Mouse (Mus musculus) cerebellum, adult 2 months (tissue): ENCODE measurements around the gene Wdr95. TPM values are rescaled to one million over a fixed set of nuclear protein-coding genes. Genes with fewer than 3 reads are reported as not detected.

Experiments used
- DNase-seq, 2 experiments: peaks; one replicate each; pipeline ENCODE4 v3.0.0; 2021
- H3K27ac ChIP-seq: fragments of 200-500 bp; 2 replicates; pipeline ENCODE4 v1.5.1; 2012; ENCODE audit warnings: low read length, control low read depth, inconsistent platforms; ENCODE audit not compliant: insufficient read depth
- H3K27me3 ChIP-seq: fragments of 200-500 bp; 2 replicates; pipeline ENCODE4 v1.6.1; 2012; ENCODE audit warnings: inconsistent platforms, mild to moderate bottlenecking, low read length, moderate library complexity; ENCODE audit not compliant: control insufficient read depth, insufficient read depth
- H3K4me1 ChIP-seq: fragments of 200-500 bp; 2 replicates; pipeline ENCODE4 v1.6.1; 2011; ENCODE audit warnings: low read length; ENCODE audit not compliant: control insufficient read depth, insufficient read depth
- H3K4me3 ChIP-seq: fragments of 200-500 bp; replicated peaks from 2 replicates; pipeline ENCODE3; 2011; ENCODE audit warnings: mild to moderate bottlenecking, low read depth, low read length, control low read depth; ENCODE audit not compliant: insufficient read depth
- CTCF ChIP-seq: fragments of 200-500 bp; IDR thresholded peaks from 2 replicates; pipeline ENCODE4 v1.5.1; 2011; ENCODE audit warnings: low read depth, mild to moderate bottlenecking, control low read depth, low read length, moderate library complexity, borderline replicate concordance; ENCODE audit not compliant: insufficient read depth
- POLR2A ChIP-seq: fragments of 200-500 bp; IDR thresholded peaks from 2 replicates; pipeline ENCODE4 v1.6.1; 2011; ENCODE audit warnings: low read length, control low read depth, borderline replicate concordance; ENCODE audit not compliant: insufficient read depth
- WGBS: fragments of 180-500 bp; shearing (Covaris S2); methylation state at CpG from one replicate; pipeline ENCODE4 v1.1.7; 2018; 5-methylcytosine and 5-hydroxymethylcytosine counted together
- polyA plus RNA-seq: library from polyadenylated mRNA; depleted of rRNA; stranded (reverse); fragments of >200 nt; gene quantifications from 2 replicates; pipeline ENCODE4 v1.2.3, GENCODE M21; 2012

The Wdr95 gene
- polyA plus RNA-seq, 1 experiment: 0.29 TPM

DNA sequence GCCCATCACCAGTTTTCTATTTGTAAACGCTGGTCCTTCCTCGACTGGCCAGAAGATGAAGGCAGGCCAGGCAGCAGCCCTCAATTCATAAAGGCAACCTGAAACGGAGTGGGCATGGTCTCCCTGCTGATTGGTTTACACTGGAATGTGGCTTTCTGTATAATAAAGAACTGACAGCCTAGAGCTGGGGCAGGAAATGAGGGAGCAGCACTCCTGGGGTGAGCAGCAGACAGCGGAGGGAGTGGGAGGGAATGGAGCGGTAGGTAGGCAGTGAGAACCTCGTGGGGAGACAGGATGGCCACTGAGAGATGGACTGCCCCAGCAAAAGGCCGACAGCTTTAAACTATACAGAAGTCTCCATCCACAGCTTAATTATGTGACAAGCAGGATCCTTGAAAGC is 93.7 kb downstream of the Wdr95 start:
- Histone ChIP-seq H3K4me1 (no peaks in the 10 kb centered on the region), H3K4me3 (no peak overlapping the region), H3K27ac (no peak overlapping the region), H3K27me3 (no peaks in the 10 kb centered on the region)
- WGBS: 45% methylated on average over 7 of the region's 7 CpGs
- DNase-seq: no peak
- TF ChIP-seq CTCF (no peak), POLR2A (no peak)

DNA sequence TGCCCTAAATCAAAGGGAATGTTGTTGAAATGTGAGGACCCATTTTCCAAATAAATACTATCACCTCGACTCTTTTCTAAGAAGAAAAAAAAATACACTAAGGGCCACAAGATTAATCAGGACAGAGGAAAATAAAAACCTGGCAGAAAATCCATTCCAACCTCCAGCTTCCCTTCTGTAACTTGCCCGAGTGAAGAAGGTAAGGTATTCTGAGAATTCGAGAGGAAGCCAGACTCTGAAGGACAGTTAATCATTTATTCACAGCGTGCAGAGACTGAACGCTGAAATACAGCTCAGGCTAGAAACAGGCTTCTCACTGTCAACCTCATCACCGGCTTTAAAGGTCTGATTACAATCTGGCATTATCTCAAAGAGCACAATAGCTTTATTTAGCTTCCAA is 94.2 kb downstream of the Wdr95 start:
- Histone ChIP-seq H3K27ac (no peak overlapping the region), H3K4me3 (no peak overlapping the region), H3K4me1 (no peaks in the 10 kb centered on the region), H3K27me3 (no peaks in the 10 kb centered on the region)
- TF ChIP-seq CTCF: no peak
- TF ChIP-seq POLR2A: no peak
- 65% methylated on average over 6 of the region's 6 CpGs for WGBS
- DNase-seq: no peak

DNA sequence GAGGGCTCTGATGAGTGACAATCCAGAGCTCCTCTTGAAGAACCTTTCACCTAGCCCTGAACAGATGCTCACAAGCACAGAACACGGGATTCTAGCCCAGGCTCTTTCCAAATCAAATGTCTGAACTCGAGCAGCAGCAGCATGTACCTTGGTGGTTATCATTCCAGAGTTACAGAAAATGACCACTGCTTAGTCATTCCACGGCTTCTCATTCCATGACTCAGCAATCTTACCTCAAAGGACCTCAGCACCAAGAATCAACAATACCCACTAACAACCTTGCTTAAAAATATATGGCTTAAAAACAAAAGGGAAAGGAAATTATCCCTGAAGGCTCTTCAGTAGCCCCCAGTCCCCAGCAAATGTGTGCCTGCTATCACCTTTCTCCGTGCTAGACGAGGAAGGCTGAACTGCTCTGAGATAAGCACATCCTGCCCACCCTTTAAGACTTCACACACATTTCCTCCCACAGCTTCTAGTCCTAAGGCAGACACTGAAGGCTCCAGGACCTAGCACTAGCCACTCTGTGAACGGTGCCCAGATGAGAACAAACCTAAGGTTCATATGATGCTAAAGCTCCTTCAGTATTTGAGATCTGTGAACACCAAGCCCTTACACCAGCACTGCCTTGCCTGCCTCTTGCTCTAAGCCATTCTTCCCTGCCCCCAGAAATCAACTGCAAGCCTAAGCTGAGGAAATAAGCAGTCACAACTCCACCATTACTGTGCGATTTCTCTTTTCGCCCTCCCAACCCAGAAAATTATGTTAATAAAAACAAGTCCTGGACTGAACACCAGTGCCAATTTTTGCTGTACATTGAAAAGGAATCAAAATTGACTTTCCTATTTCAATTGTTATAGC is 95.6 kb downstream of the Wdr95 start:
- no peak overlapping the region for H3K27ac ChIP-seq
- H3K4me3 ChIP-seq: no peak overlapping the region
- no peaks in the 10 kb centered on the region for H3K4me1 ChIP-seq
- WGBS: 87% methylated on average over 8 of the region's 8 CpGs
- DNase-seq: no peak
- H3K27me3 ChIP-seq: no peaks in the 10 kb centered on the region
- TF ChIP-seq CTCF (no peak), POLR2A (no peak)

DNA sequence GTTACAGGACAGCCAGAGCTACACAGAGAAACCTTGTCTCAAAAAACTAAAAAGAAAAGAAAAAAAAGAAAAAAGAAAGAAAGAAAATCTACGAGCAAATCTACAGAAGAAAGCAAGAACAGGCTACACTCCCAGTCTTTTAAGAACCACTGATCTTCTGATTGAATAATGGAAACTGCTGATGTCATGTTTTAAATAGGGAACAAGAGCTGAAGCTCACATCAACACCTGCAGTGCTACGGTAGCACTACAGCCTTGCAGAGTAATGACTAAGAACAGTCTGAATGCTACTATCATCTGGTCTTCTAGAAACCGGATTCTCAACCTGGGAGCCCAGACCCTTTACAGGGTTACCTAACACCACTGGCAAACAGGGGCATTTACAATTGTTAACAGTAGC is 97.1 kb downstream of the Wdr95 start:
- Histone ChIP-seq H3K27ac (no peak overlapping the region), H3K4me1 (no peaks in the 10 kb centered on the region), H3K27me3 (no peaks in the 10 kb centered on the region), H3K4me3 (no peak overlapping the region)
- no peak for TF ChIP-seq CTCF
- TF ChIP-seq POLR2A: no peak
- DNase-seq: no peak
- 92% methylated on average over 3 of the region's 3 CpGs for WGBS

DNA sequence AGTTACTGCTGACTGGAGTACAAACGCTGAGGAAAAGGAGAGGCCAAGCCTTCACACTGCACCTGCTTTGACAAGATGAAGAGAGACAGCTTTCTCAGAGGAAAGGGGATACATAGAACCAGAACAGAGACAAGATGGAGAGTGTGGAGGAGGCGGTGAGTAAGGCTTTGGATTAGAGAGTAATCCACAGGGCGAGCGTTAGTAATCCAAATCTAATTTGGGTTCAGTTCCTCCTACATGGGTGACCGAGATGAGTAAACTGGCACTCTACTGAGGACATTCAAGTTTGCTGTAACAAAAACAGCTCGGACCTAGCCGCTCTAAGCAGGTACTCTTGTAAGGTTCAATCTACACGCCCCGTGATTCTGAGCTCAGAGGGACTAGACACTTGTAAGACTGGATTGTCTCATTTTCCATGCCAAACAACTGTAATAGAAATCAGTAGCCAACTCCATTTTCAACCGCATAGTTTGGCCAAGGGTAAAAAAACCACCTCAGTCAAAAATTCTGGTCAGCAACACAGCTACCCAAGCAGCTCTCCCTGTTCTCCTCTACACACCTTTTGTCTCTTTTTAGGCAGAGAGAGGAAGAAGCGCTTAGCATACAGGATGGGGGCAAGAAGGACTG is 106.0 kb downstream of the Wdr95 start:
- 40% methylated on average over 11 of the region's 11 CpGs for WGBS
- no peaks in the 10 kb centered on the region for H3K4me1 ChIP-seq
- H3K27ac ChIP-seq: no peak overlapping the region
- no peak overlapping the region for H3K4me3 ChIP-seq
- no peak for DNase-seq
- no peaks in the 10 kb centered on the region for H3K27me3 ChIP-seq
- TF ChIP-seq POLR2A: no peak
- TF ChIP-seq CTCF: no peak

DNA sequence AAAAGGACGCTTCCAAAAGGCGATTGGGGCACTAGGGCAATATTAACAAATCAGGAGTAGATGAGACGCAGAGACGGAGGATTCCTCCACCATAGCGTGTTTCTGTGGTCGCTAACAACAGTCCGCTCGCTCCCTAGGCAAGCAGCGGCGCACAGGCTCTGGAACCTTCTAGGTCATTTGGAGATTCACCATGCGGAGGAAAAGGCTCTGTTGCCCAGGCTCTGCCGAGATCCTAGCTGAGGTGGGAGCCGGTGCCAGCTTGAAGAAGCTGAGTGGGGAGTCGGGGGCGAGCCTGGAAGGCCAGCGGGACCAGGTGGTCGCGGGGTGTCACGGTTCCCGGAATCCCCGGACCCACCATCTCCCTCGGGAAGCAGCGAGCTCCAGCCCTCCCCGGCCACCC is 107.1 kb downstream of the Wdr95 start:
- H3K27ac ChIP-seq: peak overlapping the region; percentile 51
- H3K4me1 ChIP-seq: no peaks in the 10 kb centered on the region
- no peaks in the 10 kb centered on the region for H3K27me3 ChIP-seq
- no peak for DNase-seq
- TF ChIP-seq CTCF (no peak), POLR2A (no peak)
- peak overlapping the region; percentile 83 for H3K4me3 ChIP-seq
- 1% methylated on average over 24 of the region's 24 CpGs for WGBS

DNA sequence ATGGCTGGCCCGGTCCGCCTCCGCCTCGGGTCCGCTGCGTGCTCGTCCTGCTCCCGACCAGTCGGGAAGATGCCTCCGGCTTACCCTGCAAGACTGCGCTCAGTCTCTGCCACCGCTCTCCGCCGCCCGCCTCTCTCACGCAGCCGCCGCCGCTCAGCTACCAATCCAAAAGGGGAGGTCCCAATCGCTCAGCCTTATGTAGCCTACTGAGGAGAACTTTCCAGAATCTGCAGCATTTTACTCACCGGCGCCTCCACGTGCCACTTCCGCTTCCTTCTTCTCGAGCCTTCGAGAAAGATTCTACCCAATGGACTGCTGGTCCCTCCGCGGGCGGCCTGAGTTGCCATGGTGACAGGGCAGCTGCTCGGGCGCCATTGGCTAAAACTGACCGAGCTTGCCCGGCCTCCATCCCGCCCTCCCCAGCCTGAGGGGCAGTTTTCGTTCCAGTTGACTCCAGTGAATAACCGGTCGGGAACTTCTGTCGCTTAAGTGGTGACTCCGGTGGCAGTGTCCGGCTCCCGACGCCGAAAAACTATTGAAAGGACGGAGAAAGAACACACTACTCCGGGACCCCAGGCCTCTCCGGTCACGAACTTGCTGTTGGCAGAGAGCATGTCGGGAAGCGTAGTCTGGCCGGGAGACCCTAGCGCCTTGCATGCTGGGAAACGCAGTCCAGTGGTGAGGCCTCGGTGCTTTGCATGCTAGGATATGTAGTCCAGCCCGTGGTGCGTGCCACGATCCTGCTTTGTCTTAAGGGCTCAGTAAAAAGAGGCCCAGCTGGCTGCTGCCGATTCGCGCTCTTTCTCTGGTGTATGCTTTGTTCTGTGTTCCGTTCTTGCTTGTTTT is 107.8 kb downstream of the Wdr95 start, which contains the start of gene Hsph1:
TSS of gene Hsph1 (minus strand) at position 302 of the 846 bp plus-strand sequence.
- no peaks in the 10 kb centered on the region for H3K27me3 ChIP-seq
- WGBS: under 1% methylated on average over 60 of the region's 60 CpGs
- no peaks in the 10 kb centered on the region for H3K4me1 ChIP-seq
- TF ChIP-seq CTCF (no peak), POLR2A (peak; percentile 73)
- H3K4me3 ChIP-seq: peak within 1 kb of the TSS; percentile 83
- DNase-seq: peak; percentile 100
- peak within 1 kb of the TSS; percentile 51 for H3K27ac ChIP-seq

DNA sequence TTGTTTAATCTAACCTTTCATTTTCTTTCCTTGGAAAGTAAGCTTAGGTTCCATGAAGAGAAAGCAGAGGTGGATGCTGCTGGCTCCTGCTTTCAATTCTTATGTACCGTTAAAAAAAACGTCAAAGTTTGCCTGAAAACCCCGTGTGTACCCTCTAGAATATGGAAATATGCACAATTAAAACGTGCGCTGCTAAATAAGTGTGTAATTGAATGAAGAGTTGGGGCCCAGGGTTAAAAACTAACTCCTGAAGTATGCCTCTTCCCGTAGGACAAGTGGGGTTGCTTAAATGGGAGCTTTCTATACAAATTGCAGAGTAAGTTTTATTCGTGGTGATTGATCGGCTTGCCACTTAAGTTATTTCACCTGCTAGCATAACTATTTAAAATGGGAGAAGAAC is 108.8 kb downstream of the Wdr95 start:
- no peak overlapping the region for H3K27ac ChIP-seq
- TF ChIP-seq POLR2A (no peak), CTCF (no peak)
- H3K27me3 ChIP-seq: no peaks in the 10 kb centered on the region
- DNase-seq: no peak
- H3K4me3 ChIP-seq: no peak overlapping the region
- WGBS: 45% methylated on average over 8 of the region's 8 CpGs
- H3K4me1 ChIP-seq: no peaks in the 10 kb centered on the region
